Mouse (Mus musculus) ES-Bruce4 (cell line): ENCODE results near the gene Il1rl1.

Source experiments
- CTCF ChIP-seq: IDR thresholded peaks from one replicate; pipeline ENCODE4 v1.8.1; 2011; ENCODE audit warnings: low read depth, low read length
- EP300 ChIP-seq: IDR thresholded peaks from 2 replicates; pipeline ENCODE4 v1.6.1; 2011; ENCODE audit warnings: low read depth, low read length; ENCODE audit not compliant: insufficient read depth
- POLR2A ChIP-seq: IDR thresholded peaks from one replicate; pipeline ENCODE4 v1.8.1; 2011; ENCODE audit warnings: low read length; ENCODE audit not compliant: insufficient read depth

- TF ChIP-seq CTCF (no peak), POLR2A (no peak), EP300 (no peak)
Measured at GRCm38 (mm10) chr1:40468805-40469204, 39.4 kb downstream of the Il1rl1 start.
